Mouse (Mus musculus): Measurements from ENCODE around the gene Fads3.

The Fads3 gene

GRCm38 (mm10) chr19:10041388-10042148, at the start of gene Fads3:
Fads3 (plus strand) TSS chr19:10041569.
- DNase-seq: peak; percentile 89

DNA sequence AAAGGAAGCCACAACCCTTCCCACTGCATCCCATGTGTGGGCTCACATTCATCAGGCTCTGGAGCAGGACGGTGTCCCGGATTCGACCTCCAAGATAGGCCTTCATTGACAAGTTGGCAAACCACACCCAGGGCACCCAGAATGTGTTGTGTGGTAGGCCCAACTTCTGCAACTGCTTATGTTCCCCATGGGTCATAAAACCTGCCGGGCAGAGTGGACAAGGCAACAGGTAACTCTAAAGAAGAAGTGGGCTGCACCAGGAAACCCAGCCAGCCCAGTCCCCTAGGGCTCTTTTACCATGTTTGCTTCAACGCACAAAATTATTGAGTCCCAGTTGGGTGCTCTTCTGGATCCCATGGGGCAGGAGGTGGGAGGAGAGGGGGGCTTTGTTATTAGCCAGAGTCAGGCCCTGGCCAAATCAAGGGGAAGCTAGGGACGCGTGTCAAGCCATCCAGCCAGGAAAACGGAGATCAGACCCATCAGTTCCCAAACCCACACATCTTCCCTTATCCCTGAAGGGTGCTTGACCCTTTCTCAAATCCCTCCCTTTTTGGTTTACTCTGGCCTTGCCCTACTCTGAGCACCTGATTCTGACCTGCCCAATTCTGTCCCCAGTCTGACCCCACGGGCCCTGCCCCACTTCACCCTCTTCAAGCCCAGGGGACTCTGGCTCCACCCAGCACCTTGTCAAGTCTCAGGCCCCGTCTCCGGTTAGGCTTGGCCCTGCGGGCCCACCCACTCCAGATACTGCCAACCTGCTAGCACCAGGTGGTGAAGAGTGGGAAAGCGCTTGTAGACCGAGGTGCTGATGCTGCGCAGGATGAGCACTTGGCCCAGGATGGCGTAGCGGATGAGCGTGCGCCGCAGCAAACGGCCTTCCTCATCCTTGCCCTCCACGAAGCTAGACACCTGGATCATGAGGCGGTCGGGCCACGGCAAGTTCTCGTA, 49.1 kb upstream of the Fads3 start:
- DNase-seq: no peak

DNA sequence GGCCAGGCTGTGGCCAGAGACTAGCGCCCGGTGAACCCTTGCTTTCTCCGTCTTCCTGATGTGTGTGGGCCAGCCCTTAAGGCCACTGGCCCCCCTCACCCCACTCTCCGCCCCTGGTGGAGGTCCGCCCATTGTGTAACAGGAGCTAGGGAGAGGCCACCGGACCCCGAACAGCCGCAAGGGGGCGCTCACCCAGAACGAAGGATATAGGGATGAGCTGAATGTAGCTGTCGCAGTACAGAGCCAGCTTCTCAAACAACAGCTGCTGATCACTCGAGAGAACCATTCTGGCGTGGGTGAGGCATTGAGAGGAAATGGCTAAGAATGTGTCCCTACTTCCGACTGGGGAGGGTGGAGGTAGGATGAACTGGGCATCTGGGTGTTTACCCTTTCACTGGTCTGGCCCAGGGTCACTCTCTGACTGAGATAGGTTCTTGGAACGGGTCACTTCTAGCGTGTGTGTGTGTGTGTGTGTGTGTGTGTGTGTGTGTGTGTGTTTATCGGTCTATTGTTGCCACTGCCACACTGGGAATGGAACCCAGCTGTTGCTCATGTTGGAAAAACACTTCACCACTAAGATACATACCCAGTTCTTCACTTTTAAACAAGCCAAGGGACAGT, 48.2 kb upstream of the Fads3 start:
- DNase-seq: peak; percentile 91

- no peak for DNase-seq
Measured at GRCm38 (mm10) chr19:9997204-9998062, 43.9 kb upstream of the Fads3 start.

DNA sequence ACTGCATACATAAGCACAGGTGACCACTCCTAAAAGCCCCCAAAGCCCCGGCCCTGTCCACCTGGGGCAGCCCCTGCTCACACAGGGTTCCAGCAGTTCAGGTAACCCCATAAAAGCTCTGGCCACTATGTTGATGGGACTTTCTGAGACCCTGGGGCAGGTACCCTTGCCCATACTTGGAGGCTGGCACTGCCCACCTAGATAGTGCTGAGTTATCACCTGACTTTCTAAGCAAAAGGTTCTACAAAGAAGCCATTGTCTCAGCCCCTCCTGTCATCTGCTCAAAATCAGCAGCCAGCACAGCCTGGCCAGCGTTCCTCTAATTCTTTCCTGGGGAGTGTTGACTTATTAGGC, 43.3 kb upstream of the Fads3 start:
- DNase-seq: no peak

DNA sequence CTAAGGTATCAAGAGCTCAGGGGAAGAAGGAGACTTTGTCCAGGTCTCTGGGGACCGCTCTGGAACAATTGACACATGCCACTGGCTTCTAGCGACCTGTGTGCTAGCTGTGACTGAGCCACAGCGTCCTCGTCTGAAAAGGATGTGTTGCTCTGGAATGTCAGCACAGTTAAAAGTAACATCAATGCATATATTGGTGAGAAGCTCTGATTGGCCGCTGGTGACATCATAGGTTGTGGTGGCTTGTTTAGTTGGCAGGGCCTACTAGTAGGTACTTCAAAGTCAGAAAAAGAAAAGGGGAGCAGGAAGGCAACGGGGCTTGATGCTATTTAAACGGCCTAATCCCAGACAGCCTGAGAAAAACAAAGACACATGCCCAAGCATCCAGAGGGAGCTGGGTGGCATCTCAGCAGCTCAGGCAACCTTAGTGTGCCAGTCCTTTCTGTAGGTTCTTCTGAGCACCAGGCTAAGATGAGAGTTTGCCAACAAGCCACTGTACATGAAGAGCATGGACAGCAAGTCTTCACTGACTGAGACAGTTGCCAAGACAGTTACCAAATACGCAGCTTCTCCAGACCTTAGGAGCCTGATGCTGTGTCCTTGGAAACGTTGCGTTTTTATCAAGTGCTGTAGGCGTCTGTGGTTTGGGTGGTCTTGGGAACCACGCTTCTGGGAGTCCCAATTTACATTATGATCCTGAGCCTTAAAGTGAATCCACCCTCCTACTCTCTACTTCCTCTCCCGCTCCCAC, 42.5 kb upstream of the Fads3 start:
- DNase-seq: no peak

DNA sequence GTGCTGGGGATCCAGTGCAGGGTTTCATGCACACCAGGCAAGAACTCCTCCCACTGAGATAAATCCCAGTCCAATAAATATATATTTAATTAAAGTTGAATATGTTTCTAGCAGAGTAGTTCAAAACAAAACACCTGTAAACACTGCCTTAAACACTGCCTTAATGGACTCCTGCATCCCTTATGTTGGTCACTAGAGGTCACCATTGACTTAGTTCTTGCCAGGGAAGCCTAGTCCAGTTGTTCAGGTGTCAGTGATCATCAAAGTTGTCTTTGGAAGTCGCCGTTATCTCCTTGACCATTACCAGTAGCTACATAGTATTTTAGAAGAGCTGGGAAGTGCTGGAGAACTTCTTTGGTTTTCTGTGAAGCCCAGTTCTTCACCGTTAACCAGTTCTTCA, 41.0 kb upstream of the Fads3 start:
- peak; percentile 66 for DNase-seq

GRCm38 (mm10) chr19:10001206-10001969, 40.0 kb upstream of the Fads3 start, which contains the start of the genes Best1 and Rab3il1:
Best1 (minus strand) TSS chr19:10001633.
Rab3il1 (plus strand) TSS chr19:10001669.
- no peak for DNase-seq

DNA sequence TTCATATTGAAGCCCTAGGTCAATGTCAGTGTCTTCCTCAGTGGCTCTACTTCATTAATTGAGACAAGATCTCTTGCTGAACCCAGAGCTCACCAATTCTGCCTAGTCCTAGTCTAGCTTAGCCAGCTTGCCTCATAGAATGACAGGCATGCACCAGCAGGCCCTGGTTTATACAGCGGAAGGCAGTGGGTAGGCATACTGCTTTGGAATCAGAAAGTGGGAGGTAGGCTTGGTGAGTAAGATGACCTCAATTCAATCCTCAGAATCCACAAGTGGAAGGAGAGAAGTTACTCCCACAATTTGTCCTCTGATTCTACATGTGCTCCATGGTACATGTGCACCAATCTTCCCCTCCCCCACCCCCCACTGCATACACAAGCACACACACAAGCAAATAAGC, 37.7 kb upstream of the Fads3 start:
- no peak for DNase-seq

DNA sequence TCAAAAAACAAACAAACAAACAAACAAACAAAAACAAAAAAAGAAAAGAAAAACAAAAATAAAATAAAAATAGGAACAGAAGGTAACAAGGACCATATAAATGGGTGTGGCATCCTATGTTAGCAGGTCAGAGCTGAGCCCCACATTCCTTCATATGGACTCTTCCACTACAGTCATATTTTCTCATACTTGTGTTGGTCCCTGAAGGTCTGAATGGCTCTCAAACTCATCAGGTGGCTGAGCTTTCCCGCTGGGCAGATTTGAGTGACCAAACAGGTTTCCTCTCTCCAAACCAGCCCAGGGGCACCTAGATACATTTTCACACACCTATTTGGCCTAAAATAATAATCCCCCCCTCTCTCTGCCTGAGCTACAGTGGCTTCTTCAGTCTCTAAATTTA, 30.0 kb upstream of the Fads3 start:
- no peak for DNase-seq

DNA sequence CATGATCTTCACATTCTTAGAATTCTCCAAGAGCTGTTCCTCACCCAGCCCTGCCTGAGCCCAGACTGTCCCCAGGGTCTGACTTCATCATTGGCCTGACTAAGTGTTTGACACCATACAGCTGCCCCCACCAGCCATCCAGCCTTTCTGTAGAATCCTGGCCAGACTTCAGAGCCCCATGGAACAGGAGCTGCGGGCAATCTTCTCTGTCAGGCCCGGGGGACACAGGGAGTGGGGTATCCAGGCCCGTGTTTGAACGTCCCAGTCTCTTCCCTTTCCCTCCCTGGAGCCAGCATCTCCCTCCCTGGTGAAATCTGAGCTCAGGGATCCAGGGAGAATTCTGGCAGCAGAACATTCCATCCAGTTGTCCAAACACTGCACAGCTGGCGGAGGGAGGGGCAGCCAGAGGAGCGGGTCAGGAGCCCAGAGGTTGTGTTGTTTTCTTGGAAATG, 28.5 kb upstream of the Fads3 start:
- peak; percentile 79 for DNase-seq

- DNase-seq: peak; percentile 63
Measured at GRCm38 (mm10) chr19:10013348-10013747, 28.0 kb upstream of the Fads3 start.

DNA sequence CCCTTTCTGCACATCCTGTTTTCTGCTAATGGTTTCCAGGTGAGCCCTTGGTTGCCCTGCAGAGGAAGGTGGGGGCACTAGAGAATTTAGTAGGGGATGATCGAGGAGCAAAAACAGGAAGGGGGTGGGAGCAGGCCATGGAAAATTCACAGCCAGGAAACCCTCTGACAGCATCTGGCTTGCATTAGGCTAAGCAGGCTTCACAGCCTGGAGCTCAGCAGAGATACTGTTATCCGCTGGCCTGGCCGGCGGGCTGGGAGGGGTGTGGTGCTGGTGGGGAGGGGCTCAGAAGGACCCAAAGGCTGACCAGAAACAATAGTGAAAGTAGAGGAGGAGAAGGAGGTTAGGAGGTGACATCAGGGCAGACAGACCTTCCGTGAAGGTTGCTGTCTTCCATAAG, 27.5 kb upstream of the Fads3 start:
- peak; percentile 89 for DNase-seq

DNA sequence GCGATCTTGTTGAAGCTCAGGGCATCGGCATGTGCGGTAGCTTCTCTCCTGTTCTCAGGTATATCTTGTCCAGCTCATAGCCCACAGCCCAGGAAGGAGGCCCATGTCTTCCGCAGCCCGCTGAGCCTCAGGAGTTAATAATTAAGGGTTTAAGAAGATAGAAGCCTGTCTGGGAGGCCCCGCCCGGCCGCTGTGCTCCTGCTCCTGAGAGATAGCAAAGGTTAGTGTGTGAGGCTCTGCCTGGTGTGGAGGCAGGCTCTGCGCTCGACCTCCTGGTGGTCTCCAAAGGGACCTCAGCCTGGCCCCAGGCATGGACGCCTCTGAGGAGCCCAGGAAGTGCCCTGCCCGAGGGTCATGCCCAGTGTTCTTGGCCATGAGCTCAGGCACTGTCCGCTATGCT, 26.5 kb upstream of the Fads3 start:
- no peak for DNase-seq

DNA sequence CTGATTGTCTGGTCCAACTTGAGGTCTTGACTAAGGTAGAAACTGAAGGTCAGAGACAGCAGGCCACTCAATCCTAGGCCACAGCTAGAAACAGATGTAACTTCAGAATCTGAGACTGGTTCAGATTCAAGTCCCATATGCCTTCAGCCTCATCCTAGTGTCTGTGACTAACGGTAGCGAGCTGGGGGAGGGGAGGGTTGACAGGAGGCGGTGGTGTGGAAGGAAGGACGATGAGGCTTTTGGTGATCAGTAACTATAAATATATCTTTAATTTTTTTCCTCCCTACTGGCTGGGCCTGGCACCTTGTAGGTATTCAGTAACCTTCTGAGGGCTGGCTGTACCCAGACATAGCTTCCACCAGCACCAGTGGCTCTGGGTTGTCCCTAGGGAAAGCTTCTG, 25.9 kb upstream of the Fads3 start:
- no peak for DNase-seq

DNA sequence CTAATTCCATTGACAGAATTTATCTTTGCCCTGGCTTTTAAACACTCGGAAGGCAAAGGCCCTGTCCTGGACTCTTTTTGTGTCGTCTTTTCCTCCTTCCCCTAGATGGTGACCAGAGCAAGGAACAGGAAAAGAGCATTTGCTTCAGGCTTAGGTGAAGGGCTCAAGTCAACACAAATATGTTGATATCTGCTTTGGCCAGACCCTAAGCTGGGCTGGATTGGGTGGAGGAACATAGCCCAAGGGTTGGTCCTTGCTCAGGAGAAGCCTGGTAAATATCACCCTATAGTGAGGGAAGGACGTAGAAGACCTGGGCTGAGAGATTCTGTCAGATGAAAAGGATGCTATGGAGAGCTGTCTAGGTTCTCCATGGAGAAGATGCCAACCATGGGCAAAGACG, 25.2 kb upstream of the Fads3 start:
- no peak for DNase-seq

GRCm38 (mm10) chr19:10017637-10018526, 23.5 kb upstream of the Fads3 start:
- peak; percentile 95 for DNase-seq

DNA sequence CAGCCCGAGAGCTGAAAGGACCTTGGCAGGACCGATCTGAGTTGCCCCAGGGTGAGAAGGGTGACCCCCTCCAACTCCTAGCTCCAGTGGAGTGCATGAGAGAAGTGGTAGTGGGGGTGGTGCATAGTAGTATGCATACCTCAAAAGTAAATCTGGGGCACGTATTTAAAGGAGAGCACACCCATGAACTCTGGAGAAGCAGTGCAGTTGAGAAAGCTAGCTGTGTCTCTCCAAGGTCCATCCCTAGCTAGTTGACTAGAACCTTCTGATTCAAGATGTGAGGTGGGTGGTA, 22.9 kb upstream of the Fads3 start:
- DNase-seq: no peak

GRCm38 (mm10) chr19:10019214-10019760, 22.1 kb upstream of the Fads3 start:
- no peak for DNase-seq

DNA sequence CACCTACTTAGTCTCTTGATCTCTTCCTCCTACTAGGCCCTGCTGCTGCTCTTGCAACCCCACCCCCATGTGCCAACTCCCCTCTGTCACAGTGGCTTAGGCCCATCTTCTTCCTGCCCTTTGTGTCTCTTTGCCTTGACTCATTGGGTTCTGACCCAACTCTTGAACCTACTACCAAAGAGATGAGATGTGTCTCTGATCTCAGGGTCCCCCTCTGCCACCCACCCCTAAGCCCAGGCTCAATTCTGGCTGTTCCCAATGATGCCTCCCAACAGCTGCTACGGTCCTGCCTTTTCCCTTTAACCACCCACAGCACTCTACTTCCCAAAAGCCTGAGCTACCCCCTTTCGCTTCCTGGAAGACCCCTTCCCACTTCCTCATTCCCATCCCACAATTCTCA, 19.4 kb upstream of the Fads3 start:
- DNase-seq: no peak

Data from embryo, embryonic 11 days (tissue).